Mouse (Mus musculus): ENCODE results near the gene Dlx2.

DNA sequence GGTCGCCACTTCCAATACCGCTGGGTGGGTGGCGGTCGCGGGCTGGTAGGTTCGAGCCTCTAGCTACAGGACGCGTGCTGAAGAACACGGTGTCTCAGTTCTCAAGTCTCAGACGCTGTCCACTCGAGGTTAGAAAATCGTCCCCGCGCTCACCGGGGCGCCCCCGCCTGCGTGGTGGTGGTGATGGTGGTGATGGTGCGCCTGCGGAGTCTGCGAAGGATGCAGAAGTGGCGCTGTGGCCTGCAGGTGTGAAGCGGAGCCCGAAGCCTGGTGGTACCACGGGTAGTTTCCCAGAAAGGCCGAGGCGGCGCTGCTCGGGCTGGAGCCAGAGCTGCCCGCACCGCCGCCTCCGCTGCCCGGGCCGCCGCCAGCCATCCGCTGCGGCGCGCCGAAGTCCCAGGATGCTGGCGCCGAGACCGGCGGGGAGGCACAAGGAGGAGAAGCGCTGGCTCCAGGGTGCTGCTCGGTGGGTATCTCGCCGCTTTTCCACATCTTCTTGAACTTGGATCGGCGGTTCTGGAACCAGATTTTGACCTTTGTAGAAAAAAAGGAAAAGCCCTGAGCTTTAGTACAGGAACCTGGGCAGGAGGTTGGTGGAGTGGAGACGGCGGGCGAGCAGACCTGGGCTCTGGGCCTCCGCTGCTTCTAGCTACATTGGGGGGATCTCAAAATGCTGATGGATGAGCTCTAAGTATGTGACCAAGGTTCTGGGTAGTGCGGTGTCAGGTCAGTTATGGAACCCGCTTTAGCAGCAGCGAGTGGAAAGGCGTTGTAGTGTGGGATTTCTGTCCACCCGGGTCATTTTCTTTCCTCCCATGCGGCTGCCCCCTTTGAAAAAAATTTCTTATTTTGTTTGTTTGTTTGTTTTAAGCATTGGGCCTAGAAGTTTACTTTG is 1.9 kb downstream of the Dlx2 start:
- TF ChIP-seq CTCF (IDR thresholded peaks at IDR 0.05; ENCODE audit: low read depth): no peak
- no peak for TF ChIP-seq EP300 (IDR thresholded peaks at IDR 0.05; ENCODE audit: low read depth)
